In the genomic region with DNA sequence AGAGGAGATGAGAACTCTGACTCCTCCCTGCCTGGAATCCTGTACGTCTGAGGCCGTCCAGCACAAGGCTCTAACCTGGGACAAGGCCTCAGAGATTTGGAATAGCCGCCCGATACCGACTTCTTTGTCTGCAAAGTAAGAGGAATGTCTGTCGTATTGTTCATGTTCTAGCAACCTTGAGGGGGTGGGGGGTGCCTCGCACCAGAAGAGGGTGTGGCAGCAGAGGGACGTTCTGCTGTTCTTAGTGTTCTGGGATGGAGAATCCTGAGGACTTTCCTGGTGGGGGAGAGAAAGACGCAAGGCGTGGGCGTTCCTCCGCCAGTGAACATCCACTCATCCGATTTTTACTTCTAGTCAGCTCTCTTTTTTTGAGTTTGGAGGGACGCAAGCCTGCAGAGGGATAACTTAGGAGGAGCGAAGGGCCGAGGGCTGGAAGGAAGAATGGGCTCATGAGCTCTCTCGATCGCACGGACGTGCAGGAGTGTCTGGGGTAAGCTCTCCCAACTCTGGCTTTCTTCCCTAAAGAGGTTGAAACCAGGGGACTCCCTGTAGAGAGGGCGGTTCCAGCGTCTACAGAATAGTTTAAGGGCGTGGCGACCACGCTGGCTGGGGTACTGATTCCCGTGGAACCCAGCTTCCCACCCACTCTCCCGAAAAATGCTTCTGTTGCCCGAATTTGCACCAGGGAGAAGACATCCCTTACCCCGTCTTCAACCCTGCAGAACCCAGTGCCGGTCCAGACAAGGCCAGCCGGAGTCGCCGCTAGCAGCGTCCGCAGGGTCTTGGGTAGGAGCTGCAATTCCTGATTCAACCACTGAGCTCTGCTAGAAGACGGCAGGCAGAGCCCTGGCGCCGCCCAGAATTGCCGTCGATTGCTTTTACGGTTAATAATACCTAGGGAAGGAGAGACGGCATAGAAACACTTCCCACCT, we compare ENCODE assay signal across 8 mouse cellular contexts. TPM values are rescaled to one million over a fixed set of nuclear protein-coding genes. Genes with fewer than 3 reads are reported as not detected.
DNase-seq lines count a peak whose midpoint lies in the region; ATAC-seq and TF ChIP-seq lines count a peak whose summit lies in the region.

A gene (minus strand): TSS at position 791 of the 932 bp plus-strand sequence.
A gene (minus strand): TSS at position 804 of the 932 bp plus-strand sequence.

- H3K27me3 ChIP-seq in spleen, adult 2 months (ENCODE audit: control insufficient read depth, insufficient read depth, low read length) = peaks cover 21% of the 10 kb centered on the region

- no peaks in the 10 kb centered on the region for H3K4me1 ChIP-seq in cortical plate, adult 2 months (ENCODE audit: control insufficient read depth, insufficient read depth, low read length)
- peaks cover 5% of the 10 kb centered on the region for H3K4me1 ChIP-seq in spleen, adult 2 months (ENCODE audit: control insufficient read depth, insufficient read depth, insufficient read length)

- no peaks in the 10 kb centered on the region for H3K36me3 ChIP-seq in spleen, adult 2 months (ENCODE audit: control insufficient read depth, insufficient read depth, low read length)

- H3K27ac ChIP-seq in cortical plate, adult 2 months (ENCODE audit: insufficient read depth, low read length) = no peak within 1 kb of the TSS
- H3K27ac ChIP-seq in spleen, adult 2 months (ENCODE audit: insufficient read depth, low read length) = no peak within 1 kb of the TSS

- peak; percentile 74 for ATAC-seq in inflammation-experienced regulatory T-cells, adult 6 months

- intact Hi-C loops in gastrocnemius, postnatal 36 days (cut with DNase I) = loop anchor here (1.0 kb wide), 1 partner anchor 165 kb away; no protein-coding TSS in a partner anchor
- intact Hi-C loops in left cerebral cortex, postnatal 4 days (cut with DNase I) = loop anchor here (5.0 kb wide), 1 partner anchor 151 kb away; no protein-coding TSS in a partner anchor

- peak; percentile 41; the same call in 1 of the 2 replicates for TF ChIP-seq CTCF in cortical plate, adult 2 months (IDR thresholded peaks at IDR 0.05; ENCODE audit: extremely low read depth, insufficient read depth, low read length)
- peak; percentile 37; the same call in 1 of the 2 replicates for TF ChIP-seq CTCF in spleen, adult 2 months (IDR thresholded peaks at IDR 0.05; ENCODE audit: extremely low read depth, insufficient read depth, insufficient read length, insufficient replicate concordance)

- DNase-seq in layer of hippocampus, adult 11-12 months (ENCODE audit: low spot score) = peak; percentile 64
- no peak for DNase-seq in layer of hippocampus, adult 9-10 months (ENCODE audit: low spot score)
- DNase-seq in gastrocnemius, postnatal 36 days = peak; percentile 52 to 64
- peak; percentile 78 for DNase-seq in left cerebral cortex, postnatal 4 days
- DNase-seq in mesoderm, embryonic 11.5 days (ENCODE audit: low read depth, low spot score) = peak; percentile 85
- peak; percentile 52 to 65 for DNase-seq in spleen, adult 2 months (ENCODE audit: low read depth in 1 of 2, low spot score in 2 of 2)

- TF ChIP-seq POLR2A in cortical plate, adult 2 months (IDR thresholded peaks at IDR 0.05; ENCODE audit: extremely low read depth, insufficient read depth, low read length) = no peak
- no peak for TF ChIP-seq POLR2A in spleen, adult 2 months (IDR thresholded peaks at IDR 0.05; ENCODE audit: low read depth, low read length)

- peak within 1 kb of the TSS; percentile 13 for H3K4me3 ChIP-seq in cortical plate, adult 2 months (ENCODE audit: insufficient read depth, low read length)
- peak within 1 kb of the TSS; percentile 58 for H3K4me3 ChIP-seq in spleen, adult 2 months (ENCODE audit: extremely low read depth, insufficient read depth, insufficient read length)

- WGBS in spleen, adult 2 months = 8% methylated on average over 42 of the region's 42 CpGs

RNA-seq across cellular contexts. Expression of the first gene that starts in this region (rescaled TPM):
- 27.4 and 34.0 TPM in 2 replicates for polyA plus RNA-seq in cortical plate, adult 2 months (2012; rRNA removed)
- 10 to 100 TPM; 20.5 to 24.0 TPM for total RNA-seq in gastrocnemius, postnatal 36 days (2021)
- polyA plus RNA-seq in inflammation-experienced regulatory T-cells, adult 6 months (2017; shearing (Covaris generic)) = 1 to 10 TPM in 1 of 3 experiments, under 1 TPM in 1, not detected in 1; 0.84 to 1.5 TPM
- 10 to 100 TPM; 18.6 to 19.3 TPM for total RNA-seq in left cerebral cortex, postnatal 4 days (2021)
- 21.9 and 27.7 TPM in 2 replicates for polyA plus RNA-seq in spleen, adult 2 months (2012; rRNA removed)

RNA-seq across cellular contexts. Expression of the second gene that starts in this region (rescaled TPM):
- 28.3 TPM in 2 replicates for polyA plus RNA-seq in cortical plate, adult 2 months (2012; rRNA removed)
- 1 to 10 TPM; 2.6 to 4.7 TPM for total RNA-seq in gastrocnemius, postnatal 36 days (2021)
- not detected for polyA plus RNA-seq in inflammation-experienced regulatory T-cells, adult 6 months (2017; shearing (Covaris generic))
- 100 to 1,000 TPM; 328 to 363 TPM for total RNA-seq in left cerebral cortex, postnatal 4 days (2021)
- polyA plus RNA-seq in spleen, adult 2 months (2012; rRNA removed) = 0.28 and 0.67 TPM in 2 replicates

Comparison
In these comparisons a context has a peak if more than half of its experiments do, and no peak if none do; other contexts are left out.
1. RNA of the second gene that starts in this region (total RNA-seq): 328 to 363 TPM in left cerebral cortex, postnatal 4 days; 2.6 to 4.7 TPM in gastrocnemius, postnatal 36 days; every median in the first group is over 10 times any median in the second.
2. RNA of the second gene that starts in this region (polyA plus RNA-seq): 28.3 TPM in cortical plate, adult 2 months; 0.28 to 0.67 TPM in spleen, adult 2 months and not detected in inflammation-experienced regulatory T-cells, adult 6 months; every median in the first group is over 10 times any median in the second.